Mouse (Mus musculus) lung, embryonic 15.5 days (tissue): ENCODE results near the gene Spred1. TPM values are rescaled to one million over a fixed set of nuclear protein-coding genes. Genes with fewer than 3 reads are reported as not detected.

Source experiments
- ATAC-seq: fragments of 200-750 bp; cut with Nextera tagmentation; 2 replicates; pipeline ENCODE4 v1.8.0; 2017; ENCODE audit warnings: moderate number of reproducible peaks, borderline replicate concordance; ENCODE audit not compliant: low FRiP score, low TSS enrichment; ENCODE audit errors: extremely low read depth
- H3K27ac ChIP-seq: fragments of 300-500 bp; sonication (generic); 2 replicates; pipeline ENCODE4 v1.5.1; 2015; ENCODE audit warnings: moderate library complexity, mild to moderate bottlenecking, inconsistent platforms
- H3K27me3 ChIP-seq: fragments of 300-500 bp; sonication (generic); 2 replicates; pipeline ENCODE4 v1.6.1; 2015; ENCODE audit warnings: inconsistent platforms
- H3K36me3 ChIP-seq: fragments of 300-500 bp; sonication (generic); 2 replicates; pipeline ENCODE4 v1.6.1; 2015; ENCODE audit warnings: inconsistent platforms
- H3K4me1 ChIP-seq: fragments of 300-500 bp; sonication (generic); 2 replicates; pipeline ENCODE4 v1.6.1; 2015; ENCODE audit warnings: inconsistent platforms
- H3K4me2 ChIP-seq: fragments of 300-500 bp; sonication (generic); 2 replicates; pipeline ENCODE4 v1.6.1; 2015; ENCODE audit warnings: inconsistent platforms, mild to moderate bottlenecking, moderate library complexity
- H3K4me3 ChIP-seq: fragments of 300-500 bp; sonication (generic); 2 replicates; pipeline ENCODE4 v1.5.1; 2015; ENCODE audit warnings: mild to moderate bottlenecking, inconsistent platforms
- H3K9ac ChIP-seq: fragments of 300-500 bp; sonication (generic); 2 replicates; pipeline ENCODE4 v1.6.1; 2015; ENCODE audit warnings: inconsistent platforms
- H3K9me3 ChIP-seq: fragments of 300-500 bp; sonication (generic); 2 replicates; pipeline ENCODE4 v1.6.1; 2016; ENCODE audit warnings: inconsistent platforms
- WGBS: fragments of 180-500 bp; shearing (Covaris S2); methylation state at CpG from one replicate; pipeline ENCODE4 v1.1.7; 2015; 5-methylcytosine and 5-hydroxymethylcytosine counted together
- polyA plus RNA-seq: library from polyadenylated mRNA; unstranded; fragments of >200 nt; fragmentation: Nextera tagmentation; extraction: Ambion mirVana; gene quantifications from 2 replicates; pipeline ENCODE4 v1.2.1, GENCODE M21; 2015

The Spred1 gene
- polyA plus RNA-seq, result 18.4 and 20.6 TPM in 2 replicates

DNA sequence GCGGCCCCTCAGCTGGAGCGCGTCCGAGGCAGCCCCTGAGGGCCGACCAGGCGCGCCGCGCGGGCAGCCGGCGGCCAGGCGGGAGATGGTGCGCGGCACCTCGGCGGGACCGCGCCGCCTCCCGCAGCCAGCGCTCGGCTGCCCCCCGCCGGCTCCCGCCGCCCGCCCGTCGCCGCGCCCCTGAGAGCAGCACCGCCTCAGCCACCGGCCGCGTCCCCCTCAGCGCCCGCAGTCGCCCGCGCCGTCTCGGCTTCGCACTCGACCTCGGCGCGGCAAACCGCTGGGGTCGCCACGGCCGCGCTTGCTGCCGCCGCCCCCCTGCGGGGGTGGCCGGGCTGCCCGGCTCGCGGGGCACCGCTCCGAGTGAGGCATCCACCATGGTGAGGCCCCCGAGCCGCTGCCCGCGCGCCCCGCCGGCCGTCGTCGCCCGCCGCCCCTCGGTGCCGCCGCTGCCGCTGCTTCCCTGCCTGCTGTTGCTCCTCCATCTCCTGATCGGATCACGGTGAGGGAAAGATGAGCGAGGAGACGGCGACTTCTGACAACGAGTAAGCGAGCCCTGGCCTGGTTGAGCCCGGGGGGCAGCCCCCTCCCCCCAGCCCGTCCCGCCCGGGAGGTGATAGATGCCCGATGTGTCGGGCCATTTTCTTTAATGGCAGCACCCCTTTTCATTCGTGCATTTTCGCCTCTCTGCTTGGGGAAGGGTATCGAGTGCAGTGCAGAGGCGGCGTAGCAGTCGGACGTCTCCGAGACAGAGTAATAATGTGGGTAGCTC, at the start of gene Spred1:
Gene Spred1 (plus strand): TSS at position 163 of the 772 bp plus-strand sequence.
- no peaks in the 10 kb centered on the region for H3K36me3 ChIP-seq
- peak within 1 kb of the TSS; percentile 99 for H3K9ac ChIP-seq
- no peaks in the 10 kb centered on the region for H3K9me3 ChIP-seq
- peak within 1 kb of the TSS; percentile 100 for H3K27ac ChIP-seq
- H3K4me3 ChIP-seq, result peak within 1 kb of the TSS; percentile 95
- no peaks in the 10 kb centered on the region for H3K27me3 ChIP-seq
- peak within 1 kb of the TSS; percentile 60 for H3K4me2 ChIP-seq
- under 1% methylated on average over 53 of the region's 99 CpGs for WGBS
- ATAC-seq, result peak; percentile 44
- H3K4me1 ChIP-seq, result peaks cover 23% of the 10 kb centered on the region

DNA sequence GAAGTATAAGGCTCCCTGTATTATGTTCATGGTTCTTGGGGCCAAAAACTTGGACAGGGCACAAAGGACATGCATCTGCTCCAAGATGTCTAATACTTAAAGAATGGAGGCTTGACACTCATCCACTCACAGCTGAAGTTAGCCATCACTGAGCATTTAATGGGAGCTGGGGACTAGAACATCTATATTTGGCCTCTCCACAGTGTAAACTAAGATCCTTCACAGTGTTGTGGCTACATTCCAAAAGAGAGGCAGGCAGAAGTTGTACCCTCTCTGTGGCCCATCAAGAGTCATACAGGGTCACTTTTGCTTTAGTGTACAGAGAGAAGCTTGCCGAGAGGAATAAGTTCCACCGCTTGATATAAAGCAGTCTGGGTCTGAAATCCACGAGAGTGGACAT, 49.6 kb upstream of the Spred1 start:
- H3K36me3 ChIP-seq, result no peaks in the 10 kb centered on the region
- H3K4me2 ChIP-seq, result no peak overlapping the region
- no peak overlapping the region for H3K9ac ChIP-seq
- peaks cover 12% of the 10 kb centered on the region for H3K4me1 ChIP-seq
- 58% methylated on average over 3 of the region's 3 CpGs for WGBS
- H3K27me3 ChIP-seq, result no peaks in the 10 kb centered on the region
- H3K9me3 ChIP-seq, result no peaks in the 10 kb centered on the region
- no peak overlapping the region for H3K4me3 ChIP-seq
- no peak overlapping the region for H3K27ac ChIP-seq
- ATAC-seq, result peak; percentile 67; the same call in 1 of the 2 replicates

DNA sequence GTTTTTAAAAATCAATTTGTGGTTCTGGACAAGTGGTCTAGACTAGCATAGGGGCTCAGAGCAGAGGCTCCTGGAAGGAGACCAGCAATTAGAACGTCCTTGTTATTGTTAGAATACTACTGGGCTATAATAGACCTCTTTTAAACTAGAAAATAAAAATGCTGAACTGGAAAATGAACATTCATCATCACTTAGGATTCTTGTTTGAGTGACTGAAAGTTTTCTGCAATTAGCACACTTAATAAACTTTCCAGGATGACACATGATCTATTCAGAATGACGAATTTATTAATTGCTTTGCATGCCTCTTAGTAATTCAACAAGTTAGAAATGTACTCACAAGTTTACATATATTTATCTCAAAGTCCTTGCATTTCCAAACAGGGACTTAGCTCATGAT, 42.5 kb upstream of the Spred1 start:
- no peaks in the 10 kb centered on the region for H3K27me3 ChIP-seq
- H3K27ac ChIP-seq, result no peak overlapping the region
- H3K4me2 ChIP-seq, result no peak overlapping the region
- no peak overlapping the region for H3K4me3 ChIP-seq
- no peaks in the 10 kb centered on the region for H3K36me3 ChIP-seq
- no peaks in the 10 kb centered on the region for H3K4me1 ChIP-seq
- no peaks in the 10 kb centered on the region for H3K9me3 ChIP-seq
- WGBS, result 51% methylated on average over 2 of the region's 2 CpGs
- ATAC-seq, result no peak
- H3K9ac ChIP-seq, result no peak overlapping the region

GRCm38 (mm10) chr2:117079621-117080020, 41.6 kb upstream of the Spred1 start:
- ATAC-seq, result no peak
- WGBS, result 84% methylated on average over 5 of the region's 5 CpGs
- Histone ChIP-seq H3K4me2 (no peak overlapping the region), H3K27me3 (no peaks in the 10 kb centered on the region), H3K36me3 (no peaks in the 10 kb centered on the region), H3K27ac (no peak overlapping the region), H3K4me3 (no peak overlapping the region), H3K9me3 (no peaks in the 10 kb centered on the region), H3K4me1 (no peaks in the 10 kb centered on the region), H3K9ac (no peak overlapping the region)

DNA sequence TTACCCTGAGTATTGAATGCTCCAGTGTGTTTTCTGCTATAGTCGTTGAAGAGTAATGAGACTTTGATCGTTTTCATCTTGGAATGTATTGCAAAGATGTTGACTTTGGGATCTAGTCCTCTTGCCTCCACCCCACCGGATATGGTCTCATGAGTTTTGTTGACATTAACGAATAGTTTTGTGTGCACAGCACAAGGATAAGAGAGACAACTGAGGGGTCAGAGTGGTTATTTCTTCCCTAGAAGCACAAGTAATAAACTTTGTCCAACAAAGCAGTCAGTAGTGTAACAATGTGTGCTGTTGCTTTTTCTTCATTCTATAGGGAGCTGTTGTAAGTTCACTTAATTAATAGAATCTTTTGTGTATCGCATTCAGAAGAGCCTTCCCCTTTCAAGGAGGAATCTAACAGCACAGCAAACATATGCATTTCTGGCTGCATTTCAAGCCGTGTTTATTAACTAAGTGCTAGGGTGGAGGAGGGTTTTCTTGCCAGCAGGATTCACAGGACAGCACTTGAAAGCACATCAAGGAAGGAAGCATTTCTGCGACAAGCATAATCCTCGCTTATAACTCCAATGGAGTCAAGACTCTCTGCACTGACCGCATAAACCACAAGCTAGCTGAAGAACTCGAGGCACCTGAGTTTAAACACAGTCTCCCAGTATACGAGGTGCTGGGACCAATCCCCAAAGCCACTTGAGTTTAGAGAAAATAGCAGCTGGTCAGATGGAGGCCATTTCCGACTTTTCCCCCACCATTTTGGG, 35.0 kb upstream of the Spred1 start:
- peaks cover 26% of the 10 kb centered on the region for H3K4me1 ChIP-seq
- no peaks in the 10 kb centered on the region for H3K9me3 ChIP-seq
- peak overlapping the region; percentile 25 for H3K4me2 ChIP-seq
- no peak overlapping the region for H3K4me3 ChIP-seq
- 18% methylated on average over 12 of the region's 12 CpGs for WGBS
- H3K36me3 ChIP-seq, result no peaks in the 10 kb centered on the region
- ATAC-seq, result peak; percentile 51; the same call in 1 of the 2 replicates
- no peaks in the 10 kb centered on the region for H3K27me3 ChIP-seq
- H3K27ac ChIP-seq, result peak overlapping the region; percentile 74
- no peak overlapping the region for H3K9ac ChIP-seq

GRCm38 (mm10) chr2:117086766-117087457, 34.3 kb upstream of the Spred1 start:
- peaks cover 26% of the 10 kb centered on the region for H3K4me1 ChIP-seq
- peak overlapping the region; percentile 74 for H3K27ac ChIP-seq
- no peak overlapping the region for H3K9ac ChIP-seq
- peak; percentile 62; the same call in 1 of the 2 replicates for ATAC-seq
- WGBS, result 29% methylated on average over 1 of the region's 1 CpGs
- H3K27me3 ChIP-seq, result no peaks in the 10 kb centered on the region
- no peaks in the 10 kb centered on the region for H3K9me3 ChIP-seq
- H3K36me3 ChIP-seq, result no peaks in the 10 kb centered on the region
- H3K4me3 ChIP-seq, result no peak overlapping the region
- H3K4me2 ChIP-seq, result peak overlapping the region; percentile 25; the same call in 1 of the 2 replicates

DNA sequence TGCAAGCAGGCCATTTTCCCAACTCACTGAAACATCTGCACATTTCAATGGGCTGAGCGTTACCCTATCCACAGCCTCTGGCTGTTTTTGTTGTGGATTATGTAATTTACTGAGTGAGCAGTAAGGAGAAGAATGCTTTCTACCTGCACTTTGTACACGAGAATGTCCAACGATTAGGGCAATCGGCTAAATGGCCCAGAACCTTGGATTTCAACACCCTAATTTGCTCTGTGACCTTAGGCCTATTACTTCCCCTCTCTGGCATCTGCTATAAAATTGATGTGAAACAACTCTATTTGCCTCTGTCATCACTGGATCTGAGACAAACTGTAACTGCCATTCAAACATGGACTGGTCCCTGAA, 33.7 kb upstream of the Spred1 start:
- Histone ChIP-seq H3K4me3 (no peak overlapping the region), H3K27ac (peak overlapping the region; percentile 74; the same call in 1 of the 2 replicates), H3K4me2 (no peak overlapping the region), H3K9ac (no peak overlapping the region), H3K9me3 (no peaks in the 10 kb centered on the region), H3K4me1 (peaks cover 26% of the 10 kb centered on the region), H3K27me3 (no peaks in the 10 kb centered on the region), H3K36me3 (no peaks in the 10 kb centered on the region)
- WGBS, result 61% methylated on average over 4 of the region's 4 CpGs
- ATAC-seq, result peak; percentile 2; the same call in 1 of the 2 replicates

- ATAC-seq, result no peak
- Histone ChIP-seq H3K9me3 (no peaks in the 10 kb centered on the region), H3K4me2 (no peak overlapping the region), H3K27ac (no peak overlapping the region), H3K4me3 (no peak overlapping the region), H3K27me3 (no peaks in the 10 kb centered on the region), H3K9ac (no peak overlapping the region), H3K36me3 (no peaks in the 10 kb centered on the region), H3K4me1 (peaks cover 39% of the 10 kb centered on the region)
- 85% methylated on average over 1 of the region's 1 CpGs for WGBS
These were observed 31.7 kb upstream of the Spred1 start for GRCm38 (mm10) chr2:117089482-117089881.

GRCm38 (mm10) chr2:117090061-117090460, 31.1 kb upstream of the Spred1 start:
- Histone ChIP-seq H3K9me3 (no peaks in the 10 kb centered on the region), H3K4me1 (peaks cover 40% of the 10 kb centered on the region), H3K4me2 (no peak overlapping the region), H3K36me3 (no peaks in the 10 kb centered on the region), H3K9ac (no peak overlapping the region), H3K4me3 (no peak overlapping the region), H3K27ac (no peak overlapping the region), H3K27me3 (no peaks in the 10 kb centered on the region)
- ATAC-seq, result no peak
- WGBS, result 61% methylated on average over 3 of the region's 3 CpGs

- no peak for ATAC-seq
- H3K9ac ChIP-seq, result no peak overlapping the region
- peaks cover 35% of the 10 kb centered on the region for H3K4me1 ChIP-seq
- no peak overlapping the region for H3K4me3 ChIP-seq
- H3K4me2 ChIP-seq, result no peak overlapping the region
- WGBS, result 29% methylated on average over 2 of the region's 2 CpGs
- H3K27me3 ChIP-seq, result no peaks in the 10 kb centered on the region
- H3K9me3 ChIP-seq, result no peaks in the 10 kb centered on the region
- no peak overlapping the region for H3K27ac ChIP-seq
- no peaks in the 10 kb centered on the region for H3K36me3 ChIP-seq
These were observed 28.2 kb upstream of the Spred1 start for GRCm38 (mm10) chr2:117092946-117093401.

- H3K4me1 ChIP-seq, result peaks cover 45% of the 10 kb centered on the region
- ATAC-seq, result 0 out of 2 replicates have a peak, but pooled peaks have one; percentile 31
- H3K27ac ChIP-seq, result no peak overlapping the region
These were observed 25.7 kb upstream of the Spred1 start for GRCm38 (mm10) chr2:117095491-117095890.

More at GRCm38 (mm10) chr2:117095491-117095890, 25.7 kb upstream of the Spred1 start:
- no peak overlapping the region for H3K9ac ChIP-seq
- WGBS, result 43% methylated on average over 3 of the region's 3 CpGs
- H3K9me3 ChIP-seq, result no peaks in the 10 kb centered on the region
- no peak overlapping the region for H3K4me2 ChIP-seq
- H3K36me3 ChIP-seq, result no peaks in the 10 kb centered on the region
- no peak overlapping the region for H3K4me3 ChIP-seq
- H3K27me3 ChIP-seq, result no peaks in the 10 kb centered on the region
